Mouse (Mus musculus) embryo, embryonic 10 days (tissue): ENCODE measurements around the gene Izumo4.

Experiments
- DNase-seq: peaks from one replicate; pipeline ENCODE4 v3.0.0-alpha.2; 2015; ENCODE audit warnings: low spot score

Gene Izumo4

GRCm38 (mm10) chr10:80669737-80670485 is 32.1 kb upstream of the Izumo4 start:
- DNase-seq, result no peak

DNA sequence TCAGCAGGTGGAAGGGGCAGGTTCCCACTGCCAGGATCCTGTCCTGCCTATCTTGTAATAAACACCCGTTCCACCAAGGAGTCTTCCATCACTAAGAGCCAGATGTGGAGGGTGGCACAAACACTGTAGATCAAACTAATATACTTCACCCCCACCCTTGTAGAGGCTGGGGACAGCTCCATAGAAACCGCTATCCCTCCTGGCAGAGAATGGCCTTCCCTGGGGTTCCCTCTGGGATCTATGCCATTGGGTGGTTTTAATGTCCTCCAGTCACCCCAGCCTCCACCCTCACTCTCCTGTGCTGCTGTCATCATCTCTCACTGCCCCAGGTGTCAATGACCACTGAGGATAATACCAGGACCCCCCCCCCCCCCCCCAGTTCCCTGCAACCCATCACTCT is 31.5 kb upstream of the Izumo4 start:
- no peak for DNase-seq

DNA sequence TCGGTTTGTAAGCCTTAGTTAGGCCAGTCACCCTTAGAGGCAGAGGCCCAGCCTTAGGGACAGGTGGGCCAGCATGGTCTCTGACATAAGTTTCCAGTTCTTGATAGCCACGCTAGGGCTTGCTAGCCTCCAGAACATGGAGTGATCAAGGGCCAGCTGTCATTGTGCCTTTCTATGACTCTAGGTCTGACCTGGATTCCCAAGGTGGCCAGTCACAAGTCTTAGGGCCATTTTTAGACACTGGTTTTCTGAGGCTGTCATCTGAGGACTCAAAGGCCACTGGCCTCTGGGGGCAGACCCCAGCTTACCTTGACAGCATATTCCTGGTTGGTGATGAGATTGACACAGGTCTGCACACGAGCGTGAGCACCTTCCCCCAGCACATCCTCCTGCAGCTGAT is 30.7 kb upstream of the Izumo4 start:
- no peak for DNase-seq

- DNase-seq, result no peak
Measured at GRCm38 (mm10) chr10:80671936-80672690, 29.9 kb upstream of the Izumo4 start.

DNA sequence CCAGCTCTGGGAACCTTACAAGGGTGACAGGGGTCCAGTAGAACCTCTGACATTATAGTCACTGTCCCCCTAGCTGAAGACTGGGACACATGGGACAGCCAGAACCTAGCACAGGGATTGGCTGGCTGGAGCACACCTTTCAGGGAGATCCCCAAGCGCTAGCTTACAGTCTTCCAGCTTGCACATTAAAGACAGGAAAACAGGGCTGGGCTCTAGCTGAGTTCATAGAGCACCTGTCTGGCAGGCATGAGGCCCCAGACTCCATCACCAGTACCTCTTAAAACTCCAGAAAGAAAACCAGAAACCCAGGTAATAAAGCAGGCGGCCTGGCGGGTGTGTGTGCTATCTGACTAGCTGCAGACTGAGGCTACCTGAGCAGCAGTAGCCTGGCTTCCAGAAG is 28.3 kb upstream of the Izumo4 start:
- DNase-seq, result no peak

DNA sequence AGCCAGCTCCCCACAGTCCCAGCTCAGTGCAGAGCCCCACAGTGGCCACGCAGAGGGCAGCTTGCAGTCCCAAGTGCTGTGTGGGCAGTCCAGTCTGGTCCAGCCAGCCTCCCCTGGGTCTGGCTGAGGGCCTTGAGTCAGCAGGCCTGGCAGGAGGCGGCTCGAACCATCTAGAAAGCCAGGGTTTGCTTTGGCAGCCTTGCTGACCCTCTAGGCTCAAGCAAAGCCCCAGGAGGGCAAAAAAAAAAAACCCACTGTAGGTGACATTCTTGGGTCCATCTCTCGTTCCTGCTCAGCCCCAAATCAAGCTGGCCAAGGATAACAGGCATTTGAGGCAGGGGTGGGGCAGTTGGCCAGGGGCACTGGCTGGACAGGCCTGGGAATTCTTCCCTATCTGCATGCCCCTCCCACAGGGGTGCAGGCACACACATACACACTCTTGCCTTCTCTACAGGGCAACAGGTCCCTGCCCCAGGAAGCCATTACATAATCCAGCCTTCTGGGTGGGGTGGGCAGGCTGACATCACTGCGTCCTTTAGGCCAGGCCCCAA is 27.7 kb upstream of the Izumo4 start:
- DNase-seq, result no peak

DNA sequence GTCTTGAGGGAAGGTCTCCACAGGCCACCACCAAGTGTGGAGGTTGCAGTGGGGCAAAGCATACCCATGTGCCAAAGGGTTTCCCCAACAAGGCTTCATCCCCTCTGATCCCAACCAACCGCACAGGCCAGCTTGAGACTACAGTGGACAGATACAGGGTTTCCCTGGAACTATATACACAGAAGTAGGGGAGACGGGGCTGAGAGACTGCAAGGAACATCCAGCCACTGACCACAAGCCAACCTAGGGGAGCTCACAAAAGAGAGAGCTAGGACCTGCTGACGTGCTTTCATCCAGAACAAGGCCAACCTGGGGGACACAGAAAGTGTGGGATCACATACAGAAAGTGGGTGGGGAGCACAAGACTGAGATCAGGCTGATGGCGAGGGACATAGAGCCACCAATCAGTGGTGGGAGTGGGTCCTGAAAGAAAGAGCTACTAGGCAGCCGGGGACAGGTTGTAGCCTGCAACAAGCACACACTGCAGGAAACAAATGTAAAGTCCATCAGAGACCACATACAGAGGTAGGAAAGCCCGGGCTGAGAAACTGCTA is 27.1 kb upstream of the Izumo4 start:
- no peak for DNase-seq

- DNase-seq, result no peak
Measured at GRCm38 (mm10) chr10:80675405-80676197, 26.4 kb upstream of the Izumo4 start.

- peak; percentile 99 for DNase-seq
Measured at GRCm38 (mm10) chr10:80676198-80676928, 25.6 kb upstream of the Izumo4 start.

DNA sequence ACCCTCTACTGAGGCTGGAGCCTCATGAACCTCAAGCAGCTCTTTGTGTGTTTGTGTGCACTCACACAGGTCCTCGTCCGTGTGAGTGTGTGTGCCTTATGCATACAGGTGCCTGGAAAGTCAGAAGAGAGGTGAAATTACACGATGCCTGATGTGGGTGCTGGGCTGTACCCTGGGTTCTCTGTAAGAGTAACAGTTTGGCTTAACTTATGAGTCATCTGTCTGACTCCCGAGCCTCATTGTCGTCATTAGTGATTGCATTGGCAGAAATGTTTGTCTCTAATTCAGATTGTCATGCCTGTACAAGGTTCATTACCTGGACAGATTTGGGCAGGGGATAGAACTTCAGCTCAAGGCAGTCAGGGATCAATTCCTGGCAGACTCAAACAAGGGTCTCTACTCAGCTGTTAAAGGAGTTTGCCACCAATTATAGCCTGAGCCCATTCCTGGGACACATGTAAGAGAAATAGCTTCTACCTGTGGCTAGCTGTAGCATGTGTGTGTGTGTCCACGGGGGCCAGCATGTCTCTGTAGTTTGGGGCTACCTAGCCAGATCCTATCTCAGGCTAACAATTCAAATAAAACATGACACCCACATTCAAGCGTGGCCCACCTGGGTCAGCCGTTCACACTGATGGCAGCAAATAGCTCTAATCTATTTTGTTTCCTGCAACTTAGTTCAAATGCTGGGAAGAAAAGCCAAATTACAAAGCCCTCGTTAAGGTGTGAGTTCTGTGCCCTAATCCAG is 24.7 kb upstream of the Izumo4 start:
- DNase-seq, result no peak

- no peak for DNase-seq
Measured at GRCm38 (mm10) chr10:80677942-80678436, 24.0 kb upstream of the Izumo4 start, which contains the start of gene Mknk2. Gene Mknk2, minus strand, starts transcription at chr10:80678112.

- DNase-seq, result no peak
Measured at GRCm38 (mm10) chr10:80678601-80679377, 23.2 kb upstream of the Izumo4 start.

GRCm38 (mm10) chr10:80679556-80680259 is 22.3 kb upstream of the Izumo4 start:
- DNase-seq, result no peak

DNA sequence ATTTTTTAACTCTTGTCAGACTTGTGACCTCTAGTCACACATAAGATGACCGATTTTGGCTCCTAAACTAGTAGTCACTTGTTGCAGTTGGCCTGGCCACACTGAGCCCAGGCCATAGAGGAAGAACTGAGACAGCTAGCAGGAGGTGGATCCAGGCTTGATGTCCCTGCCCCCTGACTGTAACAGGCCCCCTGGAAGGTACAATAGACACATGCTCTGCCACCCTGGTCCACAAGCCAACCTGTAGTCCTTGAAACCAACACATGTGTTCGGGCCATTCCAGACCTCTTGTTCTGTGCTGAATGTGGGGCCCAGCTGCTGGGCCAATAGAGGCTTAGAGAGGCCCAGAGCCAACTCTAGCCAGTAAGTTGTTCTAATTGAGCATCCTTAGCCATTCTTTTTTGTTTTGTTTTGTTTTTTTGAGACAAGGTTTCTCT is 21.7 kb upstream of the Izumo4 start:
- DNase-seq, result no peak

DNA sequence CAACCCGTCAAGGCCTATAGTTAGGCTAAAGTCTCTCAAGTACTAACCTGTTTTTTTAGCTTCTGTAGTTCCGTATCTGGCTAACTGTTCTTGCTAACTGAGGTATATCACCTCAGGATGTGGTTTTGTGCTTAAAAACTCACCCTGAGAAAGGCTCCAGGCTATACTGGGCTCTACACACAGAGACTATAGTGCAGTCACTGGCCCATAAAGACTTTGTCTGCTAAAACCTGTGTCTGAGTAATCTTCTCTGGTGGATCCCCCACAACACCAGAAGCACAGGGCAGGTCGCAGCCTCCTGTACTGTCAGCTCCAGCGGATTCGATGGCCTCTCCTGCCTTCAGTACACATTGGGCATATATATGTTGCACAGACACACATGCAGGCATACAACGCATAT is 20.0 kb upstream of the Izumo4 start:
- DNase-seq, result no peak

GRCm38 (mm10) chr10:80683647-80684046 is 18.3 kb upstream of the Izumo4 start:
- no peak for DNase-seq

DNA sequence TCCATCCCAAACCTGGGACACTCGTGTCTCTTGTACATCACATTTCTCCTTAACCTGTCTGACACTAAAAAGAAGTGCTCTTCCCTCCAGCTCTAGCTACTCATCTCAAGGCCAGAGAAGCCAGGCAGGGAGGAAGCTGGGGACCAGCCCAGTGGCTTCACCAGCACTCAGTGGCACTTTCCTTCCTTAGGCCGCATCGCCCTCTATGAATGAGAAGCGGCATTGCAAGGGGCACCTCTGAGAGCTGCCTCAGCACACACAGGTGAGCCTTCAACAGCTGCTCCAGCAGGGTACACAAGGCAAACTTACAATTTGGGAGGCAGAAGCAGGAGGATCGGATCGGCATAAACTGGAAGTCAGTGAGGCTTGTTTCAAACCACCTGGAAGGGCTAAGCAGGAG is 17.8 kb upstream of the Izumo4 start:
- peak; percentile 70 for DNase-seq

DNA sequence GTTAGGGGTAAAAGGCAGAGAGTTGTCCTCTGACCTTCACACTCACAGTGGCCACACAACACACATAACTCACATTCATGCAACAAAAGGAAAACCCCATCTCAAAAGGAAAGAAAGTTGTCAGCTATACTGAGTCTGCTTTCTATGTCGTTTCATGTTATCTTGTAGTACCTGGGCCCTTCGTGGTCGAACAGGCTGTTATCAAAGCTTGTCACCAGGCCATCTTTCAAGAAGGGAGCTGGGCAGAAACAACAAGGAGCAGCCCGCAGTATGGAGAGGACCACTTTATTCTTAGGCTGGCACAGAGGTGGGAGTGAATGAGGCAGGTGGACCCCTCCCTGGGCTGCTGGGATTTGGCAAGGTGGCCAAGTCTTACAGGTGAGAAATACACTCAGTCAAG is 17.0 kb upstream of the Izumo4 start:
- DNase-seq, result no peak

DNA sequence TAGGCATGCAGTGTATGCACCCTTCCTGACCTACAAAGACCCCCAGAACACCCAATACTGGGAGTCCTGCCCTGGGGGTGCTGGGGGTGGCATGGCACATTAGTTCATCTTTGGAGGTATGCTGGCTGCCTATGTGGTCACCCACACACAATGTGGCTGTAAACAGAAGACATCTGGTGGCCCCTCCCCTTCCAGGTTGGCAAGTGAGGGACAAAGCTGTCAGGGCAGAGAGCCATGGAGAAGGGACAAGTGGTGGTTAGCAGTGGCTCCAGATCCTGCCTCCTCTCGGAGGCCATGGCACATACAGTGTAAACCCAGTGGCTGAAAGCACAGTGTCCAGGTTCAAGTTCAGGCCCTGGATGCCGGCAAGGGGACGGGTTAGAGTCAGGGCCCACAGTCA is 15.4 kb upstream of the Izumo4 start:
- no peak for DNase-seq
